Mouse (Mus musculus) myocyte (in vitro differentiated cells): ENCODE measurements around the gene Dock6.

Source experiments
- CEBPB ChIP-seq: IDR thresholded peaks from 2 replicates; pipeline ENCODE4 v1.6.1; 2011; ENCODE audit warnings: mild to moderate bottlenecking, moderate library complexity; ENCODE audit not compliant: poor library complexity, insufficient read depth, severe bottlenecking
- E2F4 ChIP-seq: IDR thresholded peaks from one replicate; pipeline ENCODE4 v1.6.1; 2011; ENCODE audit warnings: mild to moderate bottlenecking, control low read depth, moderate library complexity; ENCODE audit not compliant: insufficient read depth
- MAX ChIP-seq: IDR thresholded peaks from one replicate; pipeline ENCODE4 v1.6.1; 2011; ENCODE audit warnings: low read depth, mild to moderate bottlenecking, control low read depth
- MYOD1 ChIP-seq, 3 experiments: IDR thresholded peaks; one replicate each; pipeline ENCODE4 v1.6.1; 2011; ENCODE audit warnings: control low read depth in 2 of 3, low read depth in 2 of 3, mild to moderate bottlenecking in 2 of 3, moderate library complexity in 1 of 3; ENCODE audit not compliant: insufficient read length in 2 of 3, control insufficient read depth in 1 of 3
- MYOG ChIP-seq, 3 experiments: IDR thresholded peaks; one replicate each; pipeline ENCODE4 v1.6.1; 2011; ENCODE audit warnings: control low read depth in 2 of 3, low read depth in 2 of 3, mild to moderate bottlenecking in 2 of 3; ENCODE audit not compliant: insufficient read length in 2 of 3, control insufficient read depth in 1 of 3, insufficient read depth in 1 of 3
- POLR2A ChIP-seq: IDR thresholded peaks from one replicate; pipeline ENCODE4 v1.6.1; 2011; ENCODE audit warnings: low read depth, mild to moderate bottlenecking, control low read depth, moderate library complexity; ENCODE audit not compliant: insufficient read length
- POLR2AphosphoS2 ChIP-seq: IDR thresholded peaks from one replicate; pipeline ENCODE4 v1.6.1; 2011; ENCODE audit warnings: low read depth, control low read depth; ENCODE audit not compliant: insufficient read length
- SRF ChIP-seq: IDR thresholded peaks from one replicate; pipeline ENCODE4 v1.6.1; 2011; ENCODE audit warnings: low read depth; ENCODE audit not compliant: control insufficient read depth, insufficient read length
- TCF12 ChIP-seq: IDR thresholded peaks from one replicate; pipeline ENCODE4 v1.6.1; 2011; ENCODE audit warnings: mild to moderate bottlenecking, control low read depth; ENCODE audit not compliant: poor library complexity, insufficient read depth, severe bottlenecking
- TCF3 ChIP-seq: IDR thresholded peaks from one replicate; pipeline ENCODE4 v1.6.1; 2011; ENCODE audit warnings: low read depth, control low read depth; ENCODE audit not compliant: insufficient read length
- USF1 ChIP-seq: IDR thresholded peaks from one replicate; pipeline ENCODE4 v1.6.1; 2011; ENCODE audit warnings: low read depth, mild to moderate bottlenecking, control low read depth, moderate library complexity

- TF ChIP-seq POLR2A (no peak), MAX (no peak), MYOD1 (IDR thresholded peaks at IDR 0.05; ENCODE audit: control insufficient read depth in 1 of 3, insufficient read length in 2 of 3, low read depth in 2 of 3) (no peak), SRF (no peak), MYOG (IDR thresholded peaks at IDR 0.05; ENCODE audit: control insufficient read depth in 1 of 3, insufficient read depth in 1 of 3, insufficient read length in 2 of 3, low read depth in 2 of 3) (no peak), USF1 (no peak), TCF12 (no peak), CEBPB (no peak), E2F4 (no peak), POLR2AphosphoS2 (no peak), TCF3 (no peak)
Measured at GRCm38 (mm10) chr9:21767896-21768295, 84.5 kb downstream of the Dock6 start.
